Mouse (Mus musculus) forebrain, embryonic 12.5 days (tissue): ENCODE results near the gene Myom1. TPM values are rescaled to one million over a fixed set of nuclear protein-coding genes. Genes with fewer than 3 reads are reported as not detected.
A peak's percentile ranks its signal among the peaks of the same experiment; 100 is the strongest.

Source experiments
- ATAC-seq: fragments of 200-750 bp; cut with Nextera tagmentation; 2 replicates; pipeline ENCODE4 v1.8.0; 2017; ENCODE audit warnings: moderate TSS enrichment; ENCODE audit not compliant: low FRiP score
- H3K27ac ChIP-seq: fragments of 300-500 bp; sonication (generic); 2 replicates; pipeline ENCODE4 v1.5.1; 2016; ENCODE audit warnings: mild to moderate bottlenecking
- H3K27me3 ChIP-seq: fragments of 300-500 bp; sonication (generic); 2 replicates; pipeline ENCODE4 v1.6.1; 2016; ENCODE audit warnings: mild to moderate bottlenecking
- H3K36me3 ChIP-seq: fragments of 300-500 bp; sonication (generic); replicated peaks from 2 replicates; pipeline ENCODE4 v1.6.1; 2016; ENCODE audit warnings: mild to moderate bottlenecking
- H3K4me1 ChIP-seq: fragments of 300-500 bp; sonication (generic); 2 replicates; pipeline ENCODE4 v1.6.1; 2016
- H3K4me2 ChIP-seq: fragments of 300-500 bp; sonication (generic); 2 replicates; pipeline ENCODE4 v1.6.1; 2016; ENCODE audit warnings: mild to moderate bottlenecking, moderate library complexity
- H3K4me3 ChIP-seq: fragments of 300-500 bp; sonication (generic); replicated peaks from 2 replicates; pipeline ENCODE4 v1.5.1; 2016; ENCODE audit warnings: mild to moderate bottlenecking
- H3K9ac ChIP-seq: fragments of 300-500 bp; sonication (generic); 2 replicates; pipeline ENCODE4 v1.6.1; 2016; ENCODE audit warnings: mild to moderate bottlenecking
- H3K9me3 ChIP-seq: fragments of 300-500 bp; sonication (generic); 2 replicates; pipeline ENCODE4 v1.6.1; 2016
- WGBS: fragments of 180-500 bp; shearing (Covaris S2); methylation state at CpG from one replicate; pipeline ENCODE4 v1.1.7; 2016; 5-methylcytosine and 5-hydroxymethylcytosine counted together
- polyA plus RNA-seq: library from polyadenylated mRNA; unstranded; fragments of >200 nt; fragmentation: Nextera tagmentation; extraction: Ambion mirVana; gene quantifications from 2 replicates; pipeline ENCODE4 v1.2.1, GENCODE M21; 2016

Myom1 gene
- polyA plus RNA-seq, 1 experiment from 2014 or later = 1.7 TPM

- H3K36me3 ChIP-seq = peaks cover 27% of the 10 kb centered on the region
- 94% methylated on average over 15 of the region's 15 CpGs for WGBS
- no peak overlapping the region for H3K4me3 ChIP-seq
- H3K4me2 ChIP-seq = no peak overlapping the region
- H3K27ac ChIP-seq = no peak overlapping the region
- no peaks in the 10 kb centered on the region for H3K9me3 ChIP-seq
- H3K27me3 ChIP-seq = no peaks in the 10 kb centered on the region
- H3K9ac ChIP-seq = no peak overlapping the region
- H3K4me1 ChIP-seq = peaks cover 20% of the 10 kb centered on the region
- ATAC-seq = no peak
Observed at GRCm38 (mm10) chr17:70985501-70986354, 16.7 kb upstream of the Myom1 start.

- no peak overlapping the region for H3K4me2 ChIP-seq
- 95% methylated on average over 6 of the region's 6 CpGs for WGBS
- H3K9me3 ChIP-seq = no peaks in the 10 kb centered on the region
- no peak overlapping the region for H3K4me3 ChIP-seq
- no peak overlapping the region for H3K27ac ChIP-seq
- peaks cover 26% of the 10 kb centered on the region for H3K4me1 ChIP-seq
- no peak for ATAC-seq
- H3K9ac ChIP-seq = no peak overlapping the region
- no peaks in the 10 kb centered on the region for H3K27me3 ChIP-seq
- peaks cover 21% of the 10 kb centered on the region for H3K36me3 ChIP-seq
Observed at GRCm38 (mm10) chr17:70986355-70986740, 16.1 kb upstream of the Myom1 start.

GRCm38 (mm10) chr17:70986831-70987660 is 15.4 kb upstream of the Myom1 start:
- H3K9ac ChIP-seq = no peak overlapping the region
- WGBS = 92% methylated on average over 15 of the region's 15 CpGs
- H3K4me1 ChIP-seq = peaks cover 26% of the 10 kb centered on the region
- no peaks in the 10 kb centered on the region for H3K27me3 ChIP-seq
- ATAC-seq = no peak
- no peaks in the 10 kb centered on the region for H3K9me3 ChIP-seq
- no peak overlapping the region for H3K27ac ChIP-seq
- no peak overlapping the region for H3K4me2 ChIP-seq
- peaks cover 14% of the 10 kb centered on the region for H3K36me3 ChIP-seq
- no peak overlapping the region for H3K4me3 ChIP-seq

GRCm38 (mm10) chr17:70988337-70988767 is 14.1 kb upstream of the Myom1 start:
- Histone ChIP-seq H3K9ac (no peak overlapping the region), H3K36me3 (peaks cover 14% of the 10 kb centered on the region), H3K9me3 (no peaks in the 10 kb centered on the region), H3K4me3 (no peak overlapping the region), H3K27ac (no peak overlapping the region), H3K4me2 (no peak overlapping the region), H3K27me3 (no peaks in the 10 kb centered on the region), H3K4me1 (peaks cover 27% of the 10 kb centered on the region)
- ATAC-seq = no peak
- 92% methylated on average over 12 of the region's 12 CpGs for WGBS

GRCm38 (mm10) chr17:70989430-70989829 is 13.0 kb upstream of the Myom1 start:
- Histone ChIP-seq H3K27ac (peak overlapping the region; percentile 95; the same call in 1 of the 2 replicates), H3K36me3 (peaks cover 21% of the 10 kb centered on the region)

DNA sequence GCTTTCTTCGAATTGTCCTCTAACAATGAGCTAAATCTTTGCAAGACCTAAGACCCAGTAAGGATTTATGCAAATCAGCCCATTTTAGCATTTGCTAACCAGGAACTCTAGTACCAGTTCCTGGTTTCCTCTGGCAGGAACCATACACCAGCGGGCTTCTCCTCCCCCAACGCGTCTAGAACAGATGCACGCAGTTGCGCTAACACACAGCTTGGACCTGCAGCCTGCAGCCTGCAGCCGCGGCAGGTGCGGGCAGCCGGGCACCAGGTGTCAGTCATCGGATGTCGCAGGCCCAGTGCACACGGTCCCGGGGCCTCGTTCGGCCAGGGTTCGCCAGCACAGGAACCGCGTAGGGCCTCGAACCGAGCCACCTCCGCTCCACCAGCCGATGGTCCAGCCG is 12.4 kb upstream of the Myom1 start:
- no peaks in the 10 kb centered on the region for H3K27me3 ChIP-seq
- WGBS = under 1% methylated on average over 24 of the region's 24 CpGs
- peak; percentile 66 for ATAC-seq
- peak overlapping the region; percentile 95 for H3K27ac ChIP-seq
- peak overlapping the region; percentile 73 for H3K4me2 ChIP-seq
- peak overlapping the region; percentile 82 for H3K9ac ChIP-seq
- H3K36me3 ChIP-seq = peaks cover 26% of the 10 kb centered on the region
- peak overlapping the region; percentile 74 for H3K4me3 ChIP-seq
- peaks cover 33% of the 10 kb centered on the region for H3K4me1 ChIP-seq
- H3K9me3 ChIP-seq = no peaks in the 10 kb centered on the region

More at GRCm38 (mm10) chr17:70989430-70989829, 13.0 kb upstream of the Myom1 start:
- peak overlapping the region; percentile 73 for H3K4me2 ChIP-seq
- peak overlapping the region; percentile 82 for H3K9ac ChIP-seq
- peak overlapping the region; percentile 74 for H3K4me3 ChIP-seq
- WGBS = 50% methylated on average over 8 of the region's 8 CpGs
- H3K9me3 ChIP-seq = no peaks in the 10 kb centered on the region
- ATAC-seq = no peak
- H3K27me3 ChIP-seq = no peaks in the 10 kb centered on the region
- H3K4me1 ChIP-seq = peaks cover 33% of the 10 kb centered on the region

- peaks cover 27% of the 10 kb centered on the region for H3K36me3 ChIP-seq
Observed at GRCm38 (mm10) chr17:70990403-70991303, 11.8 kb upstream of the Myom1 start.

DNA sequence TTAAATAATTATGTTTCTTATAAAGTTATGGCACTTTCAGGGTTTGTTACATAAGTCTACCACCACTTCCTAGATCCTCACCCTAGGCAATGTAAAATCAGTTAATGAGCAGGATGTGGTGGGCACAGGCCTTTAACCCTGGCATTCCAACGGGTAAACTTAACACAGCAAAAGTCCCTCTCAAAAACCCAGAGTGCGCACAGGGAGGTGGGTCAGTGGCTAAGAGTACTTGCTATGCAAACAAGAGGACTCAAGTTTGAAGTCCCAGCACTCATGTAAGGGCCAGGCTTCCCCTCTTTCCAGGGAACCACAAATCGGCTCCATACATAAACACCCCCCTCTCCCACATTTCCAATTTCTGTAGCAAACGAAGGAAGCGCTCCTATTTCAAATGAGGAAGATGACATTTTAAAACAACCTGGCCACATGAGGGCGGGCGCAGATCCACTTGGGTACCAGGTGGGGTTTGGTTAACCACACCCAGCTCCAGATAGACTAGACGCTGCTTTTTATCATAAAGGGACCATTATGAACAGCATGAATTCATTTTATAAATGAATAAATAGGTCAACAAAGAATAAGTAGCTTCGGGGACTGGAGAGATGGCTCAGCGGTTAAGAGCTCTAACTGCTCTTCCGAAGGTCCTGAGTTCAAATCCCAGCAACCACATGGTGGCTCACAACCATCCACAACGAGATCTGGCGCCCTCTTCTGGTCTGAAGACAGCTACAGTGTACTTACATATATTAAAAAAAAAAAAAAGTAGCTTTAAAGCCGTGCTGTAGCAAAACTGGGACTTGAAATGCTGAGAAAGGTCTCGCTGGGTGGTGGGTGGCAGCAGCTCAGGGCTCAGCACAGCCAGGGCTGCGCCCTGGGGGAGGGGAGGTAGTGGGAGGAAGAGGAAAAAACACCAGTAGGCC is 10.5 kb upstream of the Myom1 start:
- no peaks in the 10 kb centered on the region for H3K27me3 ChIP-seq
- H3K27ac ChIP-seq = 0 out of 2 replicates have a peak overlapping the region, but pooled peaks have one; percentile 13
- H3K4me1 ChIP-seq = peaks cover 33% of the 10 kb centered on the region
- ATAC-seq = no peak
- no peaks in the 10 kb centered on the region for H3K9me3 ChIP-seq
- 85% methylated on average over 16 of the region's 16 CpGs for WGBS
- no peak overlapping the region for H3K9ac ChIP-seq
- H3K36me3 ChIP-seq = peaks cover 33% of the 10 kb centered on the region
- no peak overlapping the region for H3K4me3 ChIP-seq
- H3K4me2 ChIP-seq = no peak overlapping the region

More at GRCm38 (mm10) chr17:70990403-70991303, 11.8 kb upstream of the Myom1 start:
- under 1% methylated on average over 68 of the region's 70 CpGs for WGBS
- Histone ChIP-seq H3K27ac (peak overlapping the region; percentile 95), H3K4me1 (peaks cover 33% of the 10 kb centered on the region), H3K27me3 (no peaks in the 10 kb centered on the region), H3K4me3 (peak overlapping the region; percentile 74), H3K9ac (peak overlapping the region; percentile 82), H3K9me3 (no peaks in the 10 kb centered on the region), H3K4me2 (peak overlapping the region; percentile 73)
- ATAC-seq = peak; percentile 92

- no peak for ATAC-seq
- Histone ChIP-seq H3K4me3 (no peak overlapping the region), H3K9ac (no peak overlapping the region), H3K36me3 (peaks cover 33% of the 10 kb centered on the region), H3K4me1 (peaks cover 33% of the 10 kb centered on the region), H3K27ac (no peak overlapping the region), H3K9me3 (no peaks in the 10 kb centered on the region), H3K27me3 (no peaks in the 10 kb centered on the region), H3K4me2 (no peak overlapping the region)
- WGBS = 76% methylated on average over 9 of the region's 9 CpGs
Observed at GRCm38 (mm10) chr17:70992662-70993061, 9.8 kb upstream of the Myom1 start.

DNA sequence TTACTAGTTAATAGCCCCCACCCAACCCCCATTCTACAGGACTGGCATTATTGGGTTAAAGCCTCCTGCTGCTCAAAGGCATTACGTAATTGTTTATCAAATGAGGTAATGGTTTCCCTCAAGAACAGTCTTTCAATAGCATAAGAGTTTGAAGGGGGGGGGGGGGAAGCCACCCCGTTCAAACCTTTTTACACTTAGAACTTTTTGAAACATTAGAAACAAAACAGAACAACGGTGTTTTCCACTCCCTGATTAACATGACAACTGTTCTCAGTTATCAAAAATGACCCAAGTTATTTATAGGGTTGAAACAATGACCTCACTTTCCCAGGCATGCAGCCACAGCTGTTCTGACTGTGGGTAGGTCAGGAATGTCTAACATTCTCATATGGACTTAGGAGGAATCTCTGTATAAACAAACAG is 9.0 kb upstream of the Myom1 start:
- Histone ChIP-seq H3K9me3 (no peaks in the 10 kb centered on the region), H3K27ac (no peak overlapping the region; the same call in 1 of the 2 replicates), H3K4me2 (no peak overlapping the region), H3K27me3 (no peaks in the 10 kb centered on the region), H3K4me3 (no peak overlapping the region), H3K36me3 (peaks cover 33% of the 10 kb centered on the region), H3K4me1 (peaks cover 27% of the 10 kb centered on the region), H3K9ac (no peak overlapping the region)
- WGBS = 29% methylated on average over 3 of the region's 3 CpGs
- ATAC-seq = no peak

GRCm38 (mm10) chr17:70994671-70995070 is 7.8 kb upstream of the Myom1 start:
- H3K36me3 ChIP-seq = peaks cover 33% of the 10 kb centered on the region
- no peak overlapping the region for H3K9ac ChIP-seq
- H3K4me1 ChIP-seq = peaks cover 15% of the 10 kb centered on the region
- no peak overlapping the region for H3K27ac ChIP-seq
- H3K4me2 ChIP-seq = no peak overlapping the region
- H3K9me3 ChIP-seq = no peaks in the 10 kb centered on the region
- no peaks in the 10 kb centered on the region for H3K27me3 ChIP-seq
- no peak overlapping the region for H3K4me3 ChIP-seq
- WGBS = 82% methylated on average over 6 of the region's 6 CpGs
- ATAC-seq = no peak
